Mouse (Mus musculus): ENCODE measurements around the gene Slit3. TPM values are rescaled to one million over a fixed set of nuclear protein-coding genes. Genes with fewer than 3 reads are reported as not detected.

The Slit3 gene
- polyA plus RNA-seq, 1 experiment = 0.04 TPM

DNA sequence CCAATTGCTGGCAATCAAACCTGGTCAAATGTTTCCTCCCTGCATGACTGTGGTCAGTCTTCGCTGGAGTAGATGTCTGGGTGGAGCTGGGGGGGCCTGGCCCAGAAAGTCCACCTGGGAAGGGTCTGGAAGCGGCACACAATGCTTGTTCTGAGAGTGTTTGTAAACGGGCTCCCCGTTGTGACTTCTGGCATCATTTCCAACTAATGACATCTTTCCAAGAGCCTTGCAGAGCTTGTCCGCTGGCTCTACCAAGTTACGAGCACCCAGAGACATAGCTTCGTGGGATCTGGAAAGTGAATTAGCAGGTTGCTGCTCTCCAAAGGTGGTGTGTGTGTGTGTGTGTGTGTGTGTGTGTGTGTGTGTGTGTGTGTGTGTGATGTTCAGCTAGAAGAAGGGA, 268.3 kb downstream of the Slit3 start:
- TF ChIP-seq GATA1 (IDR thresholded peaks at IDR 0.05; ENCODE audit: borderline replicate concordance, low read length) = no peak
- no peak overlapping the region for H3K4me3 ChIP-seq (replicated peaks)
- H3K9me3 ChIP-seq = no peaks in the 10 kb centered on the region

DNA sequence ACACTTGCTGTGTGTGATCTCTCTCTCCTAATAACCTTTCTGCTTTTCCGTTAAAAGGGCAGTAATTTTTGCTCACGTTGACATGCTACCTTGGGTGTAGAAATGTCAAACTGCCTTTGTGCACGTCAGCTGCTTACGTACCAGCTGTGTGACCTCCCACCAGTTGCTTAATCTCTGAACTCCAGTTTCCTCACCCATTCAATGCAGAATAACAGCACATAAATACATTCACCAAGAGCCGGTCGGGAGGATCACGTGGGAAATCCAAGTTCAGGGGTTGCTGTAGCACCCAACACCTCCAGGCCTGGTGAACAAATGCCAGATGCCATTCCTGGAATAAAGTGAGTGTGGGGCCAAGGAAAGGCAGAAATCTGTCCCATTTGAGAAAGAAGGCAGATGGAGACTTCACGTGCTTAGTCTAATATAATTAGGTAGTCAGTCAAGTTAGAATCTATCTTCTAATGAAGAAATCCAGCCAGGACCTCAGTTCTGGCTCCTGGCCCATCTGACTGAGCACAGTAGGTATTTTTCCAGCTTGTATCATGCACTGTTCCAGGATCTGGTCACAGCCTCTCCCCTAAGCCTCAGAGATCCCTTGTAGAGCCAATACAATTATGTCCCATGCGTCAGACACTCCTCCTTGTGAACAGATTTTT, 268.9 kb downstream of the Slit3 start:
- Histone ChIP-seq H3K9me3 (no peaks in the 10 kb centered on the region), H3K36me3 (replicated peaks; ENCODE audit: low read length) (no peaks in the 10 kb centered on the region), H3K27me3 (replicated peaks) (no peaks in the 10 kb centered on the region), H3K4me3 (replicated peaks) (no peak overlapping the region), H3K4me1 (no peaks in the 10 kb centered on the region)
- TF ChIP-seq FLI1 (IDR thresholded peaks at IDR 0.05; ENCODE audit: low read length) (no peak), GATA1 (IDR thresholded peaks at IDR 0.05; ENCODE audit: borderline replicate concordance, low read length) (no peak)

More for the DNA sequence above, 268.3 kb downstream of the Slit3 start:
- Histone ChIP-seq H3K27me3 (replicated peaks) (no peaks in the 10 kb centered on the region), H3K36me3 (replicated peaks; ENCODE audit: low read length) (no peaks in the 10 kb centered on the region), H3K4me1 (no peaks in the 10 kb centered on the region)

DNA sequence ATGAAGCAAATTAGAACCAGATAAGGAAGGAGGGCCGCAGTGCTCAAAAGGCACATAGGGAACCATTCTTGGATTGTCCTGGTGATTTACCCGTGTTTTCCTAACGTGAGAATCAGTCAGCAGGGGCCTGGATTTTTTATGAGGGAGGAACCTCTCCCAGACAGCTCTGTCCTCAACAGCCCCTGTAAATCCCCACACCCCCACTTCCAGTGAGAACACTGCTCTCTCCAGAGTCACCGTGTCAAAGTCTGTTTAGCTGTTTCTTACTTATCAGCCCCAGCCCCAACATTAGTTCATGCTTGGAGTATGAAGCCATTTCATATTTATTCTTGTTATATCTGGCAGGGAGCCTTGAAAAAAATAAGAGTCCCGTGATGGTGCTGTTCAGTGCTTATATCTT, 272.8 kb downstream of the Slit3 start:
- Histone ChIP-seq H3K9me3 (0 out of 2 replicates have a peak, but pooled peaks cover 3% of the 10 kb centered on the region), H3K36me3 (replicated peaks; ENCODE audit: low read length) (no peaks in the 10 kb centered on the region), H3K4me3 (replicated peaks) (no peak overlapping the region), H3K27me3 (replicated peaks) (no peaks in the 10 kb centered on the region), H3K4me1 (no peaks in the 10 kb centered on the region)
- no peak for TF ChIP-seq GATA1 (IDR thresholded peaks at IDR 0.05; ENCODE audit: borderline replicate concordance, low read length)

DNA sequence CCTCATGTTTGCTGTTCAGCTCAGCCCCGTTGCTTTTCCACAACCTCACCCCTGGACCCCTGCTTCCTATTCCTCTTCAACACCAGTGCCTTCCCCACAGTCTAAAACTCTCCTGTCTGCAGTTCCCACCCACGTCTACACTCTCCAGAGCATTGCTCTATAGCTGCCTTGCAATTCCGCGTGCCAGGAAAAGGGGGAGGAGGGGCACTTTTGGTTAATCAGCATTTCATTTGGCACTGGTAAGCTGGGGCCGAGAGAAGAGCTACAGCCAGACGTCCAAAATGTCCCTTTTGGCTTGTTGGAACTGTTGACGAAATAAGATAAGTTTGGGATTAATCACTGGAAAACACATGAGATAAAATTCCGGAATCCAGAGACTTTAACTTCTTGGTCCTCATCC, 274.4 kb downstream of the Slit3 start:
- Histone ChIP-seq H3K9me3 (0 out of 2 replicates have a peak, but pooled peaks cover 3% of the 10 kb centered on the region), H3K27me3 (replicated peaks) (no peaks in the 10 kb centered on the region), H3K4me1 (no peaks in the 10 kb centered on the region), H3K36me3 (replicated peaks; ENCODE audit: low read length) (no peaks in the 10 kb centered on the region), H3K4me3 (replicated peaks) (no peak overlapping the region)
- no peak for TF ChIP-seq GATA1 (IDR thresholded peaks at IDR 0.05; ENCODE audit: borderline replicate concordance, low read length)
- no peak for TF ChIP-seq FLI1 (IDR thresholded peaks at IDR 0.05; ENCODE audit: low read length)

DNA sequence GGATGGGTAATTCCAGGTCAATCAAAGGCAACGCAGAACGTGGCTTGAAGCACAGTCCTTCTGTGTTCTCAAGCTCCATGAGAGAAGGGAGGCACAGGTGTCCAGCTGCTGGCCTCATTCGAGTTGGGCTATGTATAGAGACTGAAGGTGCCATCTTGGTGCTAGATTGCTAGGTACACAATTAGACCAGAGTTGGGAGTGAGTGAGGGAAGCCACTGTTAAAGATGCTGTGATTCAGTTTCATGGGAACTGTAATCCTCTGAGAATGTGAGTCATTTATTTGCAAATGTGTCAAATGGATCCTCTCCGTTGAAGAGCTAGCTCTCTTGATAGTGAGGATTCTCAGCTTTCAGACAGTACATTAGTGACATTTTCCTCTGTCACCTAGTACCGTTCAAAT, 277.3 kb downstream of the Slit3 start:
- no peak for TF ChIP-seq GATA1 (IDR thresholded peaks at IDR 0.05; ENCODE audit: borderline replicate concordance, low read length)
- no peak for TF ChIP-seq FLI1 (IDR thresholded peaks at IDR 0.05; ENCODE audit: low read length)
- 0 out of 2 replicates have a peak, but pooled peaks cover 3% of the 10 kb centered on the region for H3K9me3 ChIP-seq
- H3K27me3 ChIP-seq (replicated peaks) = no peaks in the 10 kb centered on the region
- no peaks in the 10 kb centered on the region for H3K4me1 ChIP-seq
- no peak overlapping the region for H3K4me3 ChIP-seq (replicated peaks)
- H3K36me3 ChIP-seq (replicated peaks; ENCODE audit: low read length) = no peaks in the 10 kb centered on the region

DNA sequence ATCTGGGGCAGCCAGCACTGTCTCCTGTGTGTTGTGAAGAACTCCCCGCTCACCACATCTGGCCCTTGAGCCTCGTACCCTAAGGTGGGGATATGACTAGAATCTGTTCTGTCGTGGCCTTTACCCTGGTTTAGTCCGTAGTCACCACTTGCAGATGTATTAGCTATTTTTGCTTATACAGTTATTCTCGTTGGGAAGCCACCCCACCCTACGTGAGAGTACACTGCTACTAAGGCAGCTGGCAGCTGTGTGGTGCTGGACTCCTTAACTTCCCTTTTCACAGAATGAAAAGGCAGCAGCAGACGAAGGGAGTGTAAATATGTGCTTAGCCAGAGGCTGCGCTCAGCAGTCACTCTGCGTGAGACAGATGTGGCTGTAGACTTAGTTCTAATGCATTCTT, 282.5 kb downstream of the Slit3 start:
- no peaks in the 10 kb centered on the region for H3K27me3 ChIP-seq (replicated peaks)
- TF ChIP-seq FLI1 (IDR thresholded peaks at IDR 0.05; ENCODE audit: low read length) = no peak
- no peak for TF ChIP-seq GATA1 (IDR thresholded peaks at IDR 0.05; ENCODE audit: borderline replicate concordance, low read length)
- no peak overlapping the region for H3K4me3 ChIP-seq (replicated peaks)
- no peaks in the 10 kb centered on the region for H3K4me1 ChIP-seq
- no peaks in the 10 kb centered on the region for H3K9me3 ChIP-seq
- no peaks in the 10 kb centered on the region for H3K36me3 ChIP-seq (replicated peaks; ENCODE audit: low read length)

DNA sequence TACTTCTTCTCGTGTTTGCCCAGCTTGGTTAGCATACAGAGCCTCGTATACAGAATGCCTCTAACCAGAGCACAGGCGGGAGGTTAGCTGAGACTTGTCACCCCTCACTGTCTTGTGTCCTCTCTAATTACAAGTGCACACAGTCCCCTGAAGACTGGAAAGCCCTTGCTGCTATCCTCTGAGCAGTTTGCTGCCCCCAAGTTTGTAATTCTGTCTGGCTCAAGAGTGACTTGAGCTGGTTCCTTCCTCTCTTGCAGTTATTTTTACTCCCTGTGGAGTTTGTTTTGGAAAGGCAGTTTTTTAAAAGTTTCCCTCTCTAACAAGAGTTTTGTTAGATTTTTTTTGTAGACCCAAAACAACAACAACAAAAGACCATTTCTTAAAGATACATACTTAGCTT, 285.0 kb downstream of the Slit3 start:
- H3K4me1 ChIP-seq = no peaks in the 10 kb centered on the region
- TF ChIP-seq GATA1 (IDR thresholded peaks at IDR 0.05; ENCODE audit: borderline replicate concordance, low read length) (no peak), FLI1 (IDR thresholded peaks at IDR 0.05; ENCODE audit: low read length) (no peak)
- H3K27me3 ChIP-seq (replicated peaks) = no peaks in the 10 kb centered on the region
- H3K4me3 ChIP-seq (replicated peaks) = no peak overlapping the region
- no peaks in the 10 kb centered on the region for H3K9me3 ChIP-seq
- no peaks in the 10 kb centered on the region for H3K36me3 ChIP-seq (replicated peaks; ENCODE audit: low read length)

DNA sequence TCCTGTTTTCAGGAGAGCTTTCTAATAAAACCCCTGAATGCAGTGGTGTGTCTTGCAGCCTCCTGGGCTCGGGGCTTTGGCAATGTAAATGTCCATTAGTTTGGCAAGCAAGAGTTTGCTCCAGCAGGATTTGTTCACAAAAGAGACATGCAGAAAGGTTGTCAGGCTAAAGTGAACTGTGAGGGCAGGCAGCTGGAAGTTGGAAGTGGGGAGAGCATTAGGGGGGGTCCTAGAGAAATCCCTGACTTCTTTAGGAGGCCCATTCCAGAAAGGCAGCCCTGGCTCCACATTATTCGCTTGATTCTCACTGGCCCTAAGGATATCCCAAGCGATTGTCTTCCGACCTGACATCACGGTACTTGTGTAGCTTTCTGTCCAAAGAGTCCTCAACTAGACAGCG, 285.5 kb downstream of the Slit3 start:
- no peak for TF ChIP-seq GATA1 (IDR thresholded peaks at IDR 0.05; ENCODE audit: borderline replicate concordance, low read length)
- no peak for TF ChIP-seq FLI1 (IDR thresholded peaks at IDR 0.05; ENCODE audit: low read length)
- no peaks in the 10 kb centered on the region for H3K36me3 ChIP-seq (replicated peaks; ENCODE audit: low read length)
- no peak overlapping the region for H3K4me3 ChIP-seq (replicated peaks)
- no peaks in the 10 kb centered on the region for H3K9me3 ChIP-seq
- no peaks in the 10 kb centered on the region for H3K4me1 ChIP-seq
- no peaks in the 10 kb centered on the region for H3K27me3 ChIP-seq (replicated peaks)

DNA sequence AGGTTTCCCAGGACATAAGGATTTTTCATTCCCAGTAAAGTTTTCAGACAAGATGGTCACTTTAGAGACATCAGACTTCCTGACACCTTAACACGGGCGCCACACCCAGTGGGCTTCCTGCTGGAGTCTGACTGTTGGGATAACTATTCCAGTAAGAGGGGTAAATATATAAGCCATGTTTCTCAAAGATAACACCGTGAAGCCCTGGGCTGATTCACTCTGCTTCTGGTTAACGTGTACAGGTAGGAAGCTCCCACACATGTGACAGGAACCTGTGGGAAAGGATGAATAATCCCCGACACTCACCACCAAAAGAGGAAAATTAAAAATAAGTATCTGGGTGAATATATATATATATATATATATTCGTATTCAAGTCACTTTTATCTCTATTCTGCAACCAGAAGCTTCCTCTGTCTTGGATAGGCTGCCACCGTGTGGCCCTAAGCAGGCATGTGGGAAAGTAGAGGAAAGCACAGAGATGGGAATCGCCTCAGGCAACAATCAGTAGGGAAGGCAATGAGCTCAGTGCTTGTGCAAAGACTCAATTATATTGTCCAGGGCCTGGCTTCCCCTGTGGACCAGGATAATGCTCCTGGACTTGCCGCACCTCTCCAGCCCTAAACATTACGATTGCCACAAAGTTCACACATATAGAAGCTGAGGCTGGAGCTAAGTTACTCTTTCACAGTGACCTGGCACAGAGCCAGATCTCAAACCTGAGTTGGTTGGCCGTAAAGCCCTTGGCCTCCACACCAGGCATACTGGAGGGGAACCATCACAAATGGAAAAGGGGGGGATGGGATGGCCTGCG, 286.5 kb downstream of the Slit3 start:
- no peaks in the 10 kb centered on the region for H3K36me3 ChIP-seq (replicated peaks; ENCODE audit: low read length)
- H3K4me1 ChIP-seq = no peaks in the 10 kb centered on the region
- H3K27me3 ChIP-seq (replicated peaks) = no peaks in the 10 kb centered on the region
- H3K4me3 ChIP-seq (replicated peaks) = no peak overlapping the region
- no peaks in the 10 kb centered on the region for H3K9me3 ChIP-seq
- TF ChIP-seq GATA1 (IDR thresholded peaks at IDR 0.05; ENCODE audit: borderline replicate concordance, low read length) (no peak), FLI1 (IDR thresholded peaks at IDR 0.05; ENCODE audit: low read length) (no peak)

DNA sequence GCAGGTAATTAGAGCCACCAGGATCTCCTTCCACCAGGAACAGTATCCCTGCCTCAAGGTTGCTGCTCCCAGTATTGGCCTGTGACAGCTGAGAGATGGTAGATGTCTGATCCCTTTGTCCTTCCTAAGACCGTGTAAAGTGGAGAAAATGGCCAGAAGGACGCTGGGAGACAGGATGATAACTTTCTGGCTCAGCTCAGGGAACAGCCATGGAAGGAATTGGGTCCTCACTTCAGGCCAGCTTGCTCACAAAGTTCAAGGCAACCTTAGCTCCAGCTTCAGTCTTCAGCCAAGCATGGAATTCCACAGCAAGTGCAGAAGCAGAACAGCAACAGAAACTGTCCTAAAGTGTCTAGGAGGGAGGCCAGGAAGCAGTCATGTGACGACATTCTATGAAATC, 289.4 kb downstream of the Slit3 start:
- no peak overlapping the region for H3K4me3 ChIP-seq (replicated peaks)
- H3K9me3 ChIP-seq = no peaks in the 10 kb centered on the region
- no peaks in the 10 kb centered on the region for H3K27me3 ChIP-seq (replicated peaks)
- H3K36me3 ChIP-seq (replicated peaks; ENCODE audit: low read length) = no peaks in the 10 kb centered on the region
- TF ChIP-seq GATA1 (IDR thresholded peaks at IDR 0.05; ENCODE audit: borderline replicate concordance, low read length) (no peak), FLI1 (IDR thresholded peaks at IDR 0.05; ENCODE audit: low read length) (no peak)
- no peaks in the 10 kb centered on the region for H3K4me1 ChIP-seq
